Mouse (Mus musculus) urinary bladder, postnatal 36 days (tissue): ENCODE results near the gene BC049730.
A peak's percentile ranks its signal among the peaks of the same experiment; 100 is the strongest.
"Not testable (repeated sequence)": the region's sequence is repeated elsewhere in the genome, so short reads cannot be mapped to it uniquely, and the experiment has no call there.

Experiments used
- DNase-seq, 2 experiments: peaks; one replicate each; pipeline ENCODE4 v3.0.0; 2022; ENCODE audit warnings: low spot score in 2 of 2, mixed read lengths in 1 of 2

Gene BC049730

GRCm38 (mm10) chr7:24708832-24709292, at the start of gene BC049730:
Gene BC049730, plus strand, starts transcription at chr7:24709242.
- DNase-seq: no peak

- no peak for DNase-seq
These were observed 49.2 kb upstream of the BC049730 start for GRCm38 (mm10) chr7:24659737-24660357.

GRCm38 (mm10) chr7:24661118-24661904, 47.7 kb upstream of the BC049730 start:
- peak; percentile 20 to 21 for DNase-seq

- peak; percentile 19 to 27 for DNase-seq
These were observed 46.5 kb upstream of the BC049730 start for GRCm38 (mm10) chr7:24662575-24662974.

- DNase-seq: no peak
These were observed 44.7 kb upstream of the BC049730 start for GRCm38 (mm10) chr7:24664301-24664700.

- no peak for DNase-seq
These were observed 44.1 kb upstream of the BC049730 start for GRCm38 (mm10) chr7:24664959-24665358.

- DNase-seq: no peak
These were observed 37.0 kb upstream of the BC049730 start for GRCm38 (mm10) chr7:24671944-24672439.

- no peak for DNase-seq
These were observed 32.5 kb upstream of the BC049730 start, which contains the start of gene Tex101 for GRCm38 (mm10) chr7:24676575-24676974. Gene Tex101, minus strand, starts transcription at chr7:24676675.

- not testable (repeated sequence) for DNase-seq
These were observed 24.9 kb upstream of the BC049730 start for GRCm38 (mm10) chr7:24684121-24684520.

- DNase-seq: not testable (repeated sequence)
These were observed 21.5 kb upstream of the BC049730 start for GRCm38 (mm10) chr7:24687519-24687918.

- not testable (repeated sequence) for DNase-seq
These were observed 16.3 kb upstream of the BC049730 start for GRCm38 (mm10) chr7:24692693-24693092.

GRCm38 (mm10) chr7:24697891-24698290, 11.2 kb upstream of the BC049730 start:
- not testable (repeated sequence) for DNase-seq

- not testable (repeated sequence) for DNase-seq
These were observed 6.2 kb upstream of the BC049730 start for GRCm38 (mm10) chr7:24702841-24703240.

- DNase-seq: no peak
These were observed 6.0 kb downstream of the BC049730 start for GRCm38 (mm10) chr7:24715039-24715438.

GRCm38 (mm10) chr7:24726808-24727207, 17.8 kb downstream of the BC049730 start, which contains the start of gene Gm4763:
Gene Gm4763, minus strand, starts transcription at chr7:24726908.
- not testable (repeated sequence) for DNase-seq

GRCm38 (mm10) chr7:24735970-24736670, 27.1 kb downstream of the BC049730 start:
- DNase-seq: no peak

GRCm38 (mm10) chr7:24750695-24751094, 41.7 kb downstream of the BC049730 start:
- DNase-seq: no peak

GRCm38 (mm10) chr7:24751610-24752009, 42.6 kb downstream of the BC049730 start:
- no peak for DNase-seq

GRCm38 (mm10) chr7:24753476-24753875, 44.4 kb downstream of the BC049730 start:
- DNase-seq: no peak

- DNase-seq: no peak
These were observed 49.5 kb downstream of the BC049730 start for GRCm38 (mm10) chr7:24758520-24758919.

GRCm38 (mm10) chr7:24760211-24760610, 51.2 kb downstream of the BC049730 start, which contains the start of gene Cd177:
Gene Cd177, minus strand, starts transcription at chr7:24760311.
- no peak for DNase-seq

- DNase-seq: no peak
These were observed 52.1 kb downstream of the BC049730 start for GRCm38 (mm10) chr7:24761161-24761560.
